Mouse (Mus musculus) kidney, postnatal 25 days (tissue): ENCODE data around the gene Fgfr2.
"Not testable (repeated sequence)": the region's sequence is repeated elsewhere in the genome, so short reads cannot be mapped to it uniquely, and the experiment has no call there.

Experiments
- DNase-seq, 2 experiments: peaks; one replicate each; pipeline ENCODE4 v3.0.0; 2021; ENCODE audit warnings: mixed read lengths in 2 of 2

The Fgfr2 gene

GRCm38 (mm10) chr7:131471551-131471950 is 1651.6 kb downstream of the Fgfr2 start:
- DNase-seq = no peak

GRCm38 (mm10) chr7:131469506-131469905 is 1653.6 kb downstream of the Fgfr2 start:
- no peak for DNase-seq

- no peak for DNase-seq
Measured at GRCm38 (mm10) chr7:131467312-131467711, 1655.8 kb downstream of the Fgfr2 start.

- DNase-seq = no peak
Measured at GRCm38 (mm10) chr7:131465735-131466134, 1657.4 kb downstream of the Fgfr2 start.

- DNase-seq = no peak
Measured at GRCm38 (mm10) chr7:131465117-131465601, 1658.0 kb downstream of the Fgfr2 start.

- DNase-seq = no peak
Measured at GRCm38 (mm10) chr7:131456714-131457113, 1666.4 kb downstream of the Fgfr2 start.

GRCm38 (mm10) chr7:131437051-131437450 is 1686.1 kb downstream of the Fgfr2 start:
- DNase-seq = no peak

GRCm38 (mm10) chr7:131434276-131434675 is 1688.9 kb downstream of the Fgfr2 start:
- no peak for DNase-seq

GRCm38 (mm10) chr7:131432244-131432643 is 1690.9 kb downstream of the Fgfr2 start:
- peak; percentile 44 to 49 for DNase-seq

GRCm38 (mm10) chr7:131427331-131427730 is 1695.8 kb downstream of the Fgfr2 start:
- DNase-seq = no peak

- DNase-seq = no peak
Measured at GRCm38 (mm10) chr7:131424912-131425311, 1698.2 kb downstream of the Fgfr2 start.

GRCm38 (mm10) chr7:131417605-131418004 is 1705.5 kb downstream of the Fgfr2 start:
- DNase-seq = no peak

- DNase-seq = not testable (repeated sequence)
Measured at GRCm38 (mm10) chr7:131416742-131417141, 1706.4 kb downstream of the Fgfr2 start.

- no peak for DNase-seq
Measured at GRCm38 (mm10) chr7:131411941-131412270, 1711.2 kb downstream of the Fgfr2 start.

- DNase-seq = peak; percentile 46 to 66
Measured at GRCm38 (mm10) chr7:131411221-131411940, 1711.8 kb downstream of the Fgfr2 start.

- DNase-seq = peak; percentile 99
Measured at GRCm38 (mm10) chr7:131410416-131411058, 1712.6 kb downstream of the Fgfr2 start, which contains the start of the genes Ikzf5 and Acadsb. Gene Ikzf5, minus strand, starts transcription at chr7:131410521. Gene Acadsb, plus strand, starts transcription at chr7:131410601.

GRCm38 (mm10) chr7:131409988-131410385 is 1713.2 kb downstream of the Fgfr2 start:
- DNase-seq = no peak

GRCm38 (mm10) chr7:131409321-131409987 is 1713.7 kb downstream of the Fgfr2 start:
- DNase-seq = no peak

- peak in 1 of 2 experiments; percentile 41 for DNase-seq
Measured at GRCm38 (mm10) chr7:131391761-131392160, 1731.4 kb downstream of the Fgfr2 start.

- no peak for DNase-seq
Measured at GRCm38 (mm10) chr7:131371880-131372651, 1751.1 kb downstream of the Fgfr2 start.

- no peak for DNase-seq
Measured at GRCm38 (mm10) chr7:131371470-131371860, 1751.7 kb downstream of the Fgfr2 start.

- DNase-seq = peak; percentile 89 to 94
Measured at GRCm38 (mm10) chr7:131370648-131371469, 1752.3 kb downstream of the Fgfr2 start, which contains the start of gene Pstk. Gene Pstk, plus strand, starts transcription at chr7:131371141.
